Mouse (Mus musculus) retina, postnatal 7 days (tissue): Measurements from ENCODE around the gene Gm17267.
"Not testable (repeated sequence)": the region's sequence is repeated elsewhere in the genome, so short reads cannot be mapped to it uniquely, and the experiment has no call there.

ENCODE experiments used
- DNase-seq: peaks from one replicate; pipeline ENCODE4 v3.0.0-alpha.2; 2012; ENCODE audit warnings: low read depth, low spot score

Gene Gm17267

DNA sequence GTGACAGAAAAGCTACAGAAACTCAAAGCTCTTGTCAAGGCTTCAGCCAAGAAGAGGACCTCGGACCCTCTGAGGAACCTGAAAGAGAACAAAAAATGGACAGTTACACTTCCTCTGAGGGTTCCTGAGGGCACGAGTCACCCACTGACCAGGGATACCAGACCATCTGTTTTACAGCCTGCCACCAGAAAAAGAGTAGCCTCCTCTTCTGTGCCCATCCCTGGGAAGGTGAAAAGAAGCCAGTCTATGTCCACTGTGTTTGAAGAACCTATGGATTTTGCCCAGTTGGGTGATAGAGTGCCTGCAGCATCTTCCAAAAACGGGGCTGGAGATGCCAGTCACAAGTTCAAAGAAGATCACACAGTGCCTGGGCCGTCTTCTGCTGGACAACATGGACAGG is at the start of gene Gm17267:
Gm17267 (plus strand) TSS at position 301 of the 400 bp plus-strand sequence.
- not testable (repeated sequence) for DNase-seq
